In genomic region chr5:33343571-33343970, GRCm38 (mm10) we compare ENCODE assay signal across 25 mouse cellular contexts. TPM values are rescaled to one million over a fixed set of nuclear protein-coding genes. Genes with fewer than 3 reads are reported as not detected.
A peak's percentile ranks its signal among the peaks of the same experiment; 100 is the strongest.
DNase-seq lines count a peak whose midpoint lies in the region; ATAC-seq and TF ChIP-seq lines count a peak whose summit lies in the region.
"Had no signal": no experiment of that assay in that cellular context is flagged by ENCODE, and none has a peak within 500 bp of the region (broad histone marks: within the 10 kb centered on the region; RNA-seq: fewer than 3 reads in every experiment).

No protein-coding gene starts in this region.

- no peaks in the 10 kb centered on the region for H3K9me3 ChIP-seq in hindbrain, embryonic 16.5 days (ENCODE audit: control insufficient read depth, low read length)
- no peaks in the 10 kb centered on the region for H3K9me3 ChIP-seq in hindbrain, embryonic 10.5 days
- H3K9me3 ChIP-seq: embryonic facial prominence, embryonic 13.5 days; forebrain, embryonic 13.5 days; G1E; hindbrain, embryonic 12.5 days had no signal

- H3K4me1 ChIP-seq in hindbrain, embryonic 16.5 days (ENCODE audit: control insufficient read depth, insufficient read depth, low read depth, low read length) = no peaks in the 10 kb centered on the region
- H3K4me1 ChIP-seq in hindbrain, embryonic 10.5 days (replicated peaks) = no peaks in the 10 kb centered on the region
- H3K4me1 ChIP-seq in liver, adult 2 months (ENCODE audit: control insufficient read depth, insufficient read depth, low read length) = peaks cover 19% of the 10 kb centered on the region
- H3K4me1 ChIP-seq: forebrain, embryonic 13.5 days; hindbrain, embryonic 12.5 days had no signal

- H3K9ac ChIP-seq in hindbrain, embryonic 16.5 days (ENCODE audit: low read depth, low read length) = no peak overlapping the region
- H3K9ac ChIP-seq in liver, adult 2 months (ENCODE audit: low read depth, low read length) = no peak overlapping the region
- H3K9ac ChIP-seq: embryonic facial prominence, embryonic 13.5 days; forebrain, embryonic 13.5 days; hindbrain, embryonic 12.5 days had no signal

- peak overlapping the region; percentile 16; the same call in 1 of the 2 replicates for H3K27ac ChIP-seq in hindbrain, embryonic 16.5 days (ENCODE audit: low read depth, low read length)
- H3K27ac ChIP-seq in hindbrain, embryonic 10.5 days = no peak overlapping the region
- no peak overlapping the region for H3K27ac ChIP-seq in liver, adult 2 months (replicated peaks; ENCODE audit: insufficient read depth, low read depth, low read length)
- H3K27ac ChIP-seq: embryonic facial prominence, embryonic 13.5 days; forebrain, embryonic 13.5 days; heart, adult 2 months; hindbrain, embryonic 12.5 days had no signal

- no peak for DNase-seq in hindbrain, embryonic 10.5 days (ENCODE audit: low spot score)
- peak; percentile 29 for DNase-seq in liver, adult 2 months (ENCODE audit: extremely low read depth, low read depth, low spot score)
- DNase-seq in liver (no peak), Patski (ENCODE audit: low read depth, low spot score) (no peak)
- DNase-seq in kidney, postnatal 14 days = peak; percentile 55
- no peak for DNase-seq in left cerebral cortex, postnatal 25 days (ENCODE audit: low spot score in 2 of 2)
- DNase-seq: adrenal gland, postnatal 10 days; B cell, adult 2 months; cerebellum, adult 18-20 months; cerebellum, postnatal 14 days; embryo, embryonic 11 days; gastrocnemius, postnatal 36 days; heart, adult 2 months; heart, postnatal 14 days; lung, postnatal 14 days; right cerebral cortex, adult 18-20 months; thymus, adult 18-20 months; thymus, postnatal 4 days had no signal

- no peaks in the 10 kb centered on the region; the same call in 1 of the 2 replicates for H3K36me3 ChIP-seq in hindbrain, embryonic 16.5 days (ENCODE audit: control insufficient read depth, insufficient read depth, low read length)
- H3K36me3 ChIP-seq in hindbrain, embryonic 10.5 days = peaks cover 41% of the 10 kb centered on the region
- no peaks in the 10 kb centered on the region for H3K36me3 ChIP-seq in liver, adult 2 months (ENCODE audit: control insufficient read depth, insufficient read depth, low read length)

- CTCF ChIA-PET in Patski (lab: Charles Lee) = interaction anchor here (1.1 to 4.7 kb wide), 5 partner anchors 8 to 64 kb away, joined by 4 to 27 read pairs (median 5); no protein-coding TSS in a partner anchor

- H3K4me3 ChIP-seq in hindbrain, embryonic 16.5 days (ENCODE audit: low read length) = no peak overlapping the region
- no peak overlapping the region for H3K4me3 ChIP-seq in hindbrain, embryonic 10.5 days
- H3K4me3 ChIP-seq in liver, adult 2 months (ENCODE audit: insufficient read depth, low read depth, low read length) = no peak overlapping the region
- H3K4me3 ChIP-seq: embryonic facial prominence, embryonic 13.5 days; forebrain, embryonic 13.5 days; heart, adult 2 months; hindbrain, embryonic 12.5 days had no signal

- no peak for TF ChIP-seq POLR2A in liver, adult 2 months (IDR thresholded peaks at IDR 0.05; ENCODE audit: extremely low read depth, insufficient read depth, low read length)

- intact Hi-C loops in left cerebral cortex, postnatal 25 days (cut with DNase I) = no loop called here

- POLR2A ChIA-PET in Patski (lab: Charles Lee) = interaction anchor here (1.4 to 2.6 kb wide), 2 partner anchors 9 to 35 kb away, joined by 4 to 10 read pairs; partner anchors contain the start of gene Uvssa

- no peak overlapping the region for H3K4me2 ChIP-seq in hindbrain, embryonic 16.5 days (ENCODE audit: low read length)
- H3K4me2 ChIP-seq: embryonic facial prominence, embryonic 13.5 days; forebrain, embryonic 13.5 days; hindbrain, embryonic 12.5 days; midbrain, embryonic 11.5 days had no signal

- no peaks in the 10 kb centered on the region for H3K27me3 ChIP-seq in hindbrain, embryonic 16.5 days (replicated peaks; ENCODE audit: control insufficient read depth, insufficient read depth, low read length)
- H3K27me3 ChIP-seq in hindbrain, embryonic 10.5 days (ENCODE audit: insufficient read depth, poor library complexity, severe bottlenecking) = no peaks in the 10 kb centered on the region
- H3K27me3 ChIP-seq in liver, adult 2 months (ENCODE audit: control insufficient read depth, insufficient read depth, low read length) = no peaks in the 10 kb centered on the region
- H3K27me3 ChIP-seq in Patski = no peaks in the 10 kb centered on the region
- H3K27me3 ChIP-seq: CH12.LX; embryonic facial prominence, embryonic 13.5 days; forebrain, embryonic 13.5 days; hindbrain, embryonic 12.5 days had no signal

- ATAC-seq in hindbrain, embryonic 16.5 days = no peak
- ATAC-seq in Patski = peak; percentile 40
- ATAC-seq: forebrain, embryonic 13.5 days had no signal

- in situ Hi-C loops in Patski (cut with MboI; ENCODE audit: low pct_unique_long_range_greater_than_20kb) = no loop called here

- H3K79me2 ChIP-seq in liver, adult 2 months (ENCODE audit: control insufficient read depth, insufficient read depth, low read length) = peaks cover 55% of the 10 kb centered on the region

- no peak for TF ChIP-seq CTCF in liver, adult 2 months (IDR thresholded peaks at IDR 0.05; ENCODE audit: low read depth, low read length)
- no peak for TF ChIP-seq CTCF in Patski (IDR thresholded peaks at IDR 0.05)

RNA-seq across cellular contexts. Expression of gene Maea, which starts 8.3 kb away (rescaled TPM):
- polyA plus RNA-seq in hindbrain, embryonic 16.5 days (2015; fragmentation: Nextera tagmentation; extraction: Ambion mirVana) = 136 and 142 TPM in 2 replicates
- polyA plus RNA-seq in hindbrain, embryonic 10.5 days (2016; fragmentation: Nextera tagmentation; extraction: Ambion mirVana) = 154 and 164 TPM in 2 replicates
- 24.8 and 26.0 TPM in 2 replicates for total RNA-seq in liver, adult 2 months (2014; rRNA removed)
- 41.1 and 46.6 TPM in 2 replicates for polyA plus RNA-seq in liver, adult 2 months (2012; rRNA removed)
- 339 TPM for polyA plus RNA-seq in Patski (2021)
- 100 to 1,000 TPM in 1 of 2 experiments, 10 to 100 TPM in 1; 90.8 to 100 TPM for total RNA-seq in left cerebral cortex, postnatal 25 days (2021)

RNA-seq across cellular contexts. Expression of gene Uvssa, which starts 34.8 kb away (rescaled TPM):
- 6.2 and 6.7 TPM in 2 replicates for polyA plus RNA-seq in hindbrain, embryonic 16.5 days (2015; fragmentation: Nextera tagmentation; extraction: Ambion mirVana)
- polyA plus RNA-seq in hindbrain, embryonic 10.5 days (2016; fragmentation: Nextera tagmentation; extraction: Ambion mirVana) = 6.1 and 6.4 TPM in 2 replicates
- 4.2 and 4.4 TPM in 2 replicates for total RNA-seq in liver, adult 2 months (2014; rRNA removed)
- 2.5 and 3.4 TPM in 2 replicates for polyA plus RNA-seq in liver, adult 2 months (2012; rRNA removed)
- polyA plus RNA-seq in Patski (2021) = 9.3 TPM
- total RNA-seq in left cerebral cortex, postnatal 25 days (2021) = 1 to 10 TPM; 4.9 to 5.9 TPM

Comparison
In these comparisons a context has a peak if more than half of its experiments do, and no peak if none do; other contexts are left out.
1. DNase-seq: peak in liver, adult 2 months (single experiment) and kidney, postnatal 14 days (single experiment); none in hindbrain, embryonic 10.5 days (single experiment), liver (single experiment), Patski (single experiment) and left cerebral cortex, postnatal 25 days (0 of 2).